Mouse (Mus musculus) B cell, adult 67 days (primary cell): ENCODE results near the gene Cisd1. TPM values are rescaled to one million over a fixed set of nuclear protein-coding genes. Genes with fewer than 3 reads are reported as not detected.

Experiments
- total RNA-seq, 2 experiments: library from RNA; stranded (reverse); gene quantifications; 4 replicates each; pipeline ENCODE4 v1.2.4; 2023

Cisd1 gene
- total RNA-seq = 10 to 100 TPM; 13.4 to 14.9 TPM

DNA sequence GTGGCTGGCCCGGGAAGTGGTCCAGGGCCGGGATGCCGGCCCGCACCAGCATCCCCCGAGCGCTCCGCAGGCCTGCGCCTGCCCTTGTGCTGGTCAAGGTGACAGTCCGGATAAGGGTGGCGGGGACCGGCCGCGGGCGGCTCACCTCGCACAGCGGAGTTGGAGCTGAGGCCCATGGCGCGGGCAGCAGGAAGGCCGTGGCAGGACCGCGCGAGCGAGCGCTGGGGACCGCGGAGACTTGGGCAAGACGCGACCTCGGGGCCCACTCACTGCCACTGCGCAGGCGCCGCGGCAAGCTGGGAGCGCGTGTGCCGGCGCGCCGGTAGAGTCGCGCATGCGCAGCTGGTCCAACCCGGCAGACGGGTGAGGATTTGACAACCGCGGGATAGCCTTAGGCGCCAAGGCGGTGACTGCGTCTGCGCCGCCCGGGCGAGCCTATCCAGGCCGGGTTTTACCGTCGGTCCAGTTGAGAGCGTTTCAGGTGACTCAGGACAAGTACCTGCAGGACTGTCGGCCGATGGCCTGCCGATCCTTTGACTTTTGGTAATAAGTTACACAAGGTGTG lies at the start of gene Cisd1:
Gene Cisd1, minus strand, starts transcription at position 376 of the 565 bp plus-strand sequence.

DNA sequence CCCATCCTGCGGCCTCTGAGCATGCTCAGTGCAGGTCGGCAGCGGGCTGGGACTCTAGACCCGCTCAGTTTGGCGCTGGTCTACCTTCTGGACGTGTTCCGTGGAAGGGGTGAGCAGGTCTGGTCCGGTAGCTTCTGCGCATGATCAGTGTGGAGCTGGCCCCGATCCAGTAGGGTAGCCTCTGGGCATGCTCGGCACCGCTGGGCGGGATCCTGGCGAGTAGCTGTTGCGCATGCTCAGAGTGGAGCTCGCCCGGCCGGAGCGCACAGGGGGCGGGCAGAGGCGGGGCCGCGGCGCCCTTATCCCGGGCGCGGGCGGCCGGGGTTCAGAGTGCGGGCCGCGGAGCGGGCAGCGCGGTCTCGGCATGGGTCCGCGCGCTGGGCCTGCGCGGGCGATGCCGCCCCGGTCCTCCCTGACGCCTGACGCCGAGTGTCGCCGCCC lies 2.8 kb upstream of the Cisd1 start, which contains the start of gene Ipmk:
Gene Ipmk, plus strand, starts transcription at position 255 of the 441 bp plus-strand sequence.

DNA sequence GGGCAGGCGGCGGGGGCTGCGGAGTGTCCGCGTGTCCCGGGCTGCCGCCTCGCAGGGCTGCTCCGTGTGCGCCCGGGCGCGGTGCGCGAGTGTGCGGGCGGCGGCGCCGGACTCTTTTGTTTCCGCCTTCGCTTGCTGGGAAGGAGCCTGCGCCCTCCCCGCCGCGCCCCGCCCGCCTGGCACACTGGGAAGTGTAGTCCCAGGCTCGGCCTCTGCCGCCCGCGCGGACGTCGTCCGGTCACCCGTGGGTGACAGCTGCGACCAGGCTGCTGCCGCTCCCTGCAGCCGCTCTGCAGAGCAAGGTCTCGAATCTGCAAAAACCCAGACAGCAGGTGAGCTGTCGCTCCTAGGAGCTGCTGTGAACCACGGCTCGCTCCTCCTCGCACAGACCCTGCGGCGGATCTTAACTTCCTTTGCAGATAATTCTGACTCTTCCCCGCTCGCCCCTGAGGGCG lies 59.6 kb downstream of the Cisd1 start, which contains the start of gene Ube2d1:
Gene Ube2d1, minus strand, starts transcription at position 137 of the 455 bp plus-strand sequence.

Other genes starting within 250 kb of the Cisd1 start
- not detected for gene Bicc1, start 185.3 kb downstream of the Cisd1 start, total RNA-seq
- gene Tfam, start 106.7 kb downstream of the Cisd1 start, total RNA-seq = 10 to 100 TPM; 66.3 to 87.5 TPM
- 10 to 100 TPM; 73.7 to 81.0 TPM for gene Ube2d1, start 59.7 kb downstream of the Cisd1 start, total RNA-seq
- 10 to 100 TPM; 23.2 to 29.6 TPM for gene Ipmk, start 2.8 kb upstream of the Cisd1 start, total RNA-seq